Mouse (Mus musculus): ENCODE measurements around the gene Scamp4. TPM values are rescaled to one million over a fixed set of nuclear protein-coding genes. Genes with fewer than 3 reads are reported as not detected.
A peak's percentile ranks its signal among the peaks of the same experiment; 100 is the strongest.

Scamp4 gene
- total and polyA plus RNA-seq, 3 experiments = 18.5 to 89.9 (median 33.2) TPM

GRCm38 (mm10) chr10:80583047-80583446, 19.6 kb upstream of the Scamp4 start:
- in situ Hi-C loops (cut with MboI; ENCODE audit: low pct_ligation_motif_present, low pct_unique_long_range_greater_than_20kb, low sequenced_read_pairs) (no loop called here), dilution Hi-C loops (cut with MboI; ENCODE audit: extremely low pct_ligation_motif_present, extremely low pct_unique_long_range_greater_than_20kb, low sequenced_read_pairs) (no loop called here)
- TF ChIP-seq CHD1 (IDR thresholded peaks at IDR 0.05; ENCODE audit: low read depth, low read length) (no peak), ZNF384 (IDR thresholded peaks at IDR 0.05; ENCODE audit: low read depth, low read length) (peak; percentile 50)
- Histone ChIP-seq H3K9me3 (replicated peaks; ENCODE audit: low read length) (no peaks in the 10 kb centered on the region), H3K4me2 (ENCODE audit: insufficient read depth, low read depth, poor library complexity, severe bottlenecking) (no peak overlapping the region), H3K79me2 (replicated peaks; ENCODE audit: control insufficient read depth, extremely low read depth, insufficient read depth, poor library complexity, severe bottlenecking) (peaks cover 7% of the 10 kb centered on the region), H3K27ac (ENCODE audit: insufficient read depth, low read depth) (no peak overlapping the region), H3K27me3 (replicated peaks) (no peaks in the 10 kb centered on the region), H3K4me1 (ENCODE audit: control insufficient read depth in 1 of 2, insufficient read depth in 2 of 2) (peaks cover 21 to 73% of the 10 kb centered on the region in 2 experiments), H3K9ac (ENCODE audit: insufficient read depth, low read depth) (no peak overlapping the region), H3K36me3 (replicated peaks in 1 of 2; ENCODE audit: control insufficient read depth in 1 of 2, insufficient read depth in 1 of 2, low read length in 1 of 2) (peaks cover 31 to 61% of the 10 kb centered on the region in 2 experiments), H3K4me3 (replicated peaks in 1 of 3; ENCODE audit: low read depth in 2 of 3, low read length in 2 of 3, poor library complexity in 1 of 3) (no peak overlapping the region)
- no peak for DNase-seq (ENCODE audit: extremely low read depth)

GRCm38 (mm10) chr10:80584045-80584488, 18.6 kb upstream of the Scamp4 start:
- no peak for TF ChIP-seq SMC3 (IDR thresholded peaks at IDR 0.05; ENCODE audit: low read depth, low read length)
- TF ChIP-seq USF1 (IDR thresholded peaks at IDR 0.05; ENCODE audit: low read depth, low read length) = no peak
- no peak for TF ChIP-seq UBTF (IDR thresholded peaks at IDR 0.05; ENCODE audit: low read depth, low read length)
- no peak for TF ChIP-seq NELFE (IDR thresholded peaks at IDR 0.05; ENCODE audit: low read depth, low read length)
- no peak for TF ChIP-seq MAZ (IDR thresholded peaks at IDR 0.05; ENCODE audit: low read depth, low read length)
- no peak for TF ChIP-seq ETS1 (conservative IDR thresholded peaks at IDR 0.05; ENCODE audit: low read depth, low read length)
- no peak for TF ChIP-seq USF2 (conservative IDR thresholded peaks at IDR 0.05; ENCODE audit: low read depth, low read length)
- no peak for TF ChIP-seq ZNF384 (IDR thresholded peaks at IDR 0.05; ENCODE audit: low read depth, low read length)
- no peak for TF ChIP-seq MAX (IDR thresholded peaks at IDR 0.05; ENCODE audit: low read length)
- no peak for TF ChIP-seq IRF4 (IDR thresholded peaks at IDR 0.05; ENCODE audit: low read depth, low read length)
- TF ChIP-seq TBP (conservative IDR thresholded peaks at IDR 0.05; ENCODE audit: low read depth, low read length) = no peak
- TF ChIP-seq CTCF (conservative IDR thresholded peaks at IDR 0.05 in 1 of 2, IDR thresholded peaks at IDR 0.05 in 1 of 2; ENCODE audit: low read depth in 2 of 2, low read length in 2 of 2) = no peak
- TF ChIP-seq MYC (IDR thresholded peaks at IDR 0.05; ENCODE audit: low read depth, low read length) = no peak
- no peak for TF ChIP-seq ZKSCAN1 (IDR thresholded peaks at IDR 0.05; ENCODE audit: borderline replicate concordance, low read depth, low read length)
- no peak for TF ChIP-seq ZMIZ1 (IDR thresholded peaks at IDR 0.05; ENCODE audit: low read depth, low read length)
- no peak for TF ChIP-seq SIN3A (IDR thresholded peaks at IDR 0.05; ENCODE audit: low read length)
- TF ChIP-seq HCFC1 (IDR thresholded peaks at IDR 0.05; ENCODE audit: low read depth, low read length) = no peak
- no peak for TF ChIP-seq JUND (conservative IDR thresholded peaks at IDR 0.05; ENCODE audit: low read depth, low read length)
- TF ChIP-seq POLR2A (IDR thresholded peaks at IDR 0.05; ENCODE audit: low read depth, low read length) = no peak; the same call in 1 of the 2 replicates
- TF ChIP-seq MXI1 (IDR thresholded peaks at IDR 0.05; ENCODE audit: low read depth, low read length) = no peak
- Histone ChIP-seq H3K27me3 (replicated peaks) (no peaks in the 10 kb centered on the region), H3K4me3 (replicated peaks in 1 of 3; ENCODE audit: low read depth in 2 of 3, low read length in 2 of 3, poor library complexity in 1 of 3) (no peak overlapping the region), H3K79me2 (replicated peaks; ENCODE audit: control insufficient read depth, extremely low read depth, insufficient read depth, poor library complexity, severe bottlenecking) (peaks cover 16% of the 10 kb centered on the region), H3K36me3 (replicated peaks in 1 of 2; ENCODE audit: control insufficient read depth in 1 of 2, insufficient read depth in 1 of 2, low read length in 1 of 2) (peaks cover 31 to 63% of the 10 kb centered on the region in 2 experiments), H3K9me3 (replicated peaks; ENCODE audit: low read length) (no peaks in the 10 kb centered on the region), H3K27ac (ENCODE audit: insufficient read depth, low read depth) (no peak overlapping the region), H3K4me1 (ENCODE audit: control insufficient read depth in 1 of 2, insufficient read depth in 2 of 2) (peaks cover 31 to 80% of the 10 kb centered on the region in 2 experiments), H3K9ac (ENCODE audit: insufficient read depth, low read depth) (no peak overlapping the region), H3K4me2 (ENCODE audit: insufficient read depth, low read depth, poor library complexity, severe bottlenecking) (no peak overlapping the region)
- no peak for DNase-seq (ENCODE audit: extremely low read depth)
- dilution Hi-C loops (cut with MboI; ENCODE audit: extremely low pct_ligation_motif_present, extremely low pct_unique_long_range_greater_than_20kb, low sequenced_read_pairs) (no loop called here), in situ Hi-C loops (cut with MboI; ENCODE audit: low pct_ligation_motif_present, low pct_unique_long_range_greater_than_20kb, low sequenced_read_pairs) (no loop called here)
